Mouse (Mus musculus) liver, embryonic 14.5 days (tissue): ENCODE data around the gene E2f2.

Experiments
- CTCF ChIP-seq: IDR thresholded peaks from 2 replicates; pipeline ENCODE4 v1.5.1; 2016; ENCODE audit warnings: antibody characterized with exemption, low read depth, control low read depth
- EP300 ChIP-seq: IDR thresholded peaks from 2 replicates; pipeline ENCODE4 v1.6.1; 2016; ENCODE audit warnings: antibody characterized with exemption, low read depth

- no peak for TF ChIP-seq EP300
- TF ChIP-seq CTCF: no peak
Observed at GRCm38 (mm10) chr4:136186739-136187472, 14.7 kb downstream of the E2f2 start.
